Comparison of ENCODE assay signal across 20 mouse cellular contexts in genomic region chr1:43223097-43223496, GRCm38 (mm10). TPM values are rescaled to one million over a fixed set of nuclear protein-coding genes. Genes with fewer than 3 reads are reported as not detected.
A peak's percentile ranks its signal among the peaks of the same experiment; 100 is the strongest.
DNase-seq lines count a peak whose midpoint lies in the region; ATAC-seq and TF ChIP-seq lines count a peak whose summit lies in the region.
"Had no signal": no experiment of that assay in that cellular context is flagged by ENCODE, and none has a peak within 500 bp of the region (broad histone marks: within the 10 kb centered on the region; RNA-seq: fewer than 3 reads in every experiment).

No protein-coding gene starts in this region.

- H3K79me2 ChIP-seq in liver, adult 2 months (ENCODE audit: control insufficient read depth, insufficient read depth, low read length), result no peaks in the 10 kb centered on the region
- no peaks in the 10 kb centered on the region for H3K79me2 ChIP-seq in myocyte (ENCODE audit: control insufficient read depth, insufficient read depth)

- peak; percentile 26 for DNase-seq in gastrocnemius, postnatal 14 days
- no peak for DNase-seq in gastrocnemius, adult 2 months
- DNase-seq in liver, adult 2 months (ENCODE audit: extremely low read depth, low read depth, low spot score), result peak; percentile 17
- no peak for DNase-seq in liver, postnatal 0 days
- no peak for DNase-seq in layer of hippocampus, adult 8-10 months (ENCODE audit: low spot score in 2 of 2)
- DNase-seq: adrenal gland, adult 2 months; adrenal gland, postnatal 25 days; cerebellum, adult 18-20 months; cerebellum, adult 9-11 months; cerebellum, postnatal 36 days; gastrocnemius, postnatal 25 days; heart, postnatal 36 days had no signal

- no peaks in the 10 kb centered on the region for H3K27me3 ChIP-seq in liver, adult 2 months (ENCODE audit: control insufficient read depth, insufficient read depth, low read length)
- H3K27me3 ChIP-seq in liver, postnatal 0 days (ENCODE audit: insufficient read depth, low read length), result no peaks in the 10 kb centered on the region
- no peaks in the 10 kb centered on the region for H3K27me3 ChIP-seq in myocyte (ENCODE audit: control insufficient read depth, insufficient read depth, insufficient read length)
- H3K27me3 ChIP-seq in midbrain, embryonic 13.5 days, result no peaks in the 10 kb centered on the region
- H3K27me3 ChIP-seq: embryonic facial prominence, embryonic 13.5 days; forebrain, embryonic 12.5 days; heart, embryonic 13.5 days; hindbrain, embryonic 12.5 days; intestine, embryonic 15.5 days had no signal

- no peak overlapping the region for H3K4me2 ChIP-seq in liver, postnatal 0 days (ENCODE audit: low read depth, low read length)
- H3K4me2 ChIP-seq in myocyte (ENCODE audit: low read depth), result no peak overlapping the region
- no peak overlapping the region for H3K4me2 ChIP-seq in midbrain, embryonic 13.5 days (replicated peaks)
- H3K4me2 ChIP-seq: embryonic facial prominence, embryonic 13.5 days; forebrain, embryonic 12.5 days; heart, embryonic 13.5 days; hindbrain, embryonic 12.5 days; intestine, embryonic 15.5 days had no signal

- ATAC-seq in liver, postnatal 0 days, result no peak
- ATAC-seq in midbrain, embryonic 13.5 days, result no peak
- ATAC-seq: forebrain, embryonic 16.5 days; intestine, embryonic 15.5 days had no signal

- 63% methylated on average over 5 of the region's 5 CpGs for WGBS in liver, adult 2 months
- 78% methylated on average over 5 of the region's 5 CpGs for WGBS in liver, postnatal 0 days (ENCODE audit: insufficient replicate concordance)
- WGBS in midbrain, embryonic 13.5 days, result 97% methylated on average over 5 of the region's 5 CpGs

- H3K9me3 ChIP-seq in liver, postnatal 0 days (ENCODE audit: low read length), result no peaks in the 10 kb centered on the region
- H3K9me3 ChIP-seq in midbrain, embryonic 13.5 days, result no peaks in the 10 kb centered on the region
- H3K9me3 ChIP-seq: embryonic facial prominence, embryonic 13.5 days; forebrain, embryonic 12.5 days; heart, embryonic 13.5 days; hindbrain, embryonic 12.5 days; intestine, embryonic 15.5 days had no signal

- no peak overlapping the region for H3K4me3 ChIP-seq in gastrocnemius, adult 2 months
- no peak overlapping the region for H3K4me3 ChIP-seq in liver, adult 2 months (ENCODE audit: insufficient read depth, low read depth, low read length)
- no peak overlapping the region for H3K4me3 ChIP-seq in liver, postnatal 0 days (ENCODE audit: low read depth, low read length)
- H3K4me3 ChIP-seq in myocyte, result no peak overlapping the region
- no peak overlapping the region for H3K4me3 ChIP-seq in midbrain, embryonic 13.5 days (replicated peaks)
- H3K4me3 ChIP-seq: embryonic facial prominence, embryonic 13.5 days; forebrain, embryonic 12.5 days; heart, embryonic 13.5 days; hindbrain, embryonic 12.5 days; intestine, embryonic 15.5 days had no signal

- no peak for TF ChIP-seq CTCF in gastrocnemius, adult 2 months (IDR thresholded peaks at IDR 0.05)
- no peak for TF ChIP-seq CTCF in liver, adult 2 months (IDR thresholded peaks at IDR 0.05; ENCODE audit: low read depth, low read length)
- no peak for TF ChIP-seq CTCF in liver, postnatal 0 days (IDR thresholded peaks at IDR 0.05; ENCODE audit: low read depth)

- no peaks in the 10 kb centered on the region for H3K36me3 ChIP-seq in liver, adult 2 months (ENCODE audit: control insufficient read depth, insufficient read depth, low read length)
- no peaks in the 10 kb centered on the region for H3K36me3 ChIP-seq in liver, postnatal 0 days (replicated peaks; ENCODE audit: insufficient read depth, low read length)
- no peaks in the 10 kb centered on the region for H3K36me3 ChIP-seq in myocyte (ENCODE audit: control insufficient read depth, insufficient read depth)
- H3K36me3 ChIP-seq in midbrain, embryonic 13.5 days, result no peaks in the 10 kb centered on the region
- H3K36me3 ChIP-seq: embryonic facial prominence, embryonic 13.5 days; forebrain, embryonic 12.5 days; heart, embryonic 13.5 days; hindbrain, embryonic 12.5 days; intestine, embryonic 15.5 days had no signal

- TF ChIP-seq EP300 in liver, postnatal 0 days (IDR thresholded peaks at IDR 0.05; ENCODE audit: low read depth), result no peak

- no peak overlapping the region for H3K9ac ChIP-seq in liver, adult 2 months (ENCODE audit: low read depth, low read length)
- H3K9ac ChIP-seq in liver, postnatal 0 days (replicated peaks), result no peak overlapping the region
- no peak overlapping the region for H3K9ac ChIP-seq in midbrain, embryonic 13.5 days (replicated peaks)
- H3K9ac ChIP-seq: embryonic facial prominence, embryonic 13.5 days; forebrain, embryonic 12.5 days; heart, embryonic 13.5 days; hindbrain, embryonic 12.5 days; intestine, embryonic 15.5 days had no signal

- no peak overlapping the region for H3ac ChIP-seq in myocyte (ENCODE audit: control insufficient read depth, insufficient read length)

- TF ChIP-seq POLR2A in liver, adult 2 months (IDR thresholded peaks at IDR 0.05; ENCODE audit: extremely low read depth, insufficient read depth, low read length), result no peak
- TF ChIP-seq POLR2A in myocyte (IDR thresholded peaks at IDR 0.05; ENCODE audit: insufficient read length, low read depth), result no peak

- intact Hi-C loops in gastrocnemius, postnatal 14 days (cut with DNase I; ENCODE audit: low total_unique reads), result no loop called here
- intact Hi-C loops in gastrocnemius, adult 2 months (cut with DNase I), result no loop called here

- no peaks in the 10 kb centered on the region for H3K4me1 ChIP-seq in liver, adult 2 months (ENCODE audit: control insufficient read depth, insufficient read depth, low read length)
- no peaks in the 10 kb centered on the region for H3K4me1 ChIP-seq in liver, postnatal 0 days (ENCODE audit: insufficient read depth)
- H3K4me1 ChIP-seq in midbrain, embryonic 13.5 days (replicated peaks), result no peaks in the 10 kb centered on the region
- H3K4me1 ChIP-seq: forebrain, embryonic 12.5 days; hindbrain, embryonic 12.5 days; intestine, embryonic 15.5 days had no signal

- no peak overlapping the region for H3K27ac ChIP-seq in gastrocnemius, adult 2 months
- H3K27ac ChIP-seq in liver, adult 2 months (replicated peaks; ENCODE audit: insufficient read depth, low read depth, low read length), result no peak overlapping the region
- no peak overlapping the region for H3K27ac ChIP-seq in liver, postnatal 0 days (ENCODE audit: low read depth)
- H3K27ac ChIP-seq in midbrain, embryonic 13.5 days, result no peak overlapping the region
- H3K27ac ChIP-seq: embryonic facial prominence, embryonic 13.5 days; forebrain, embryonic 12.5 days; heart, embryonic 13.5 days; hindbrain, embryonic 12.5 days; intestine, embryonic 15.5 days had no signal

TF ChIP-seq in myocyte, 11 proteins besides CTCF, POLR2A, EP300 and RAD21:
- TF ChIP-seq E2F4 (IDR thresholded peaks at IDR 0.05; ENCODE audit: insufficient read depth), result no peak
- TF ChIP-seq MYOG (IDR thresholded peaks at IDR 0.05; ENCODE audit: control insufficient read depth in 1 of 3, insufficient read depth in 1 of 3, insufficient read length in 2 of 3, low read depth in 2 of 3), result peak in 2 of 3 experiments; percentile 20 to 21
- no peak for TF ChIP-seq USF1 (IDR thresholded peaks at IDR 0.05; ENCODE audit: low read depth)
- TF ChIP-seq REST (IDR thresholded peaks at IDR 0.05; ENCODE audit: insufficient read depth, insufficient read length), result no peak
- peak in 2 of 3 experiments; percentile 64 to 77 for TF ChIP-seq MYOD1 (IDR thresholded peaks at IDR 0.05; ENCODE audit: control insufficient read depth in 1 of 3, insufficient read length in 2 of 3, low read depth in 2 of 3)
TF ChIP-seq in myocyte: peak in this region for 2.

RNA-seq across cellular contexts. Expression of gene Fhl2, which starts 26.3 kb away (rescaled TPM):
- total RNA-seq in gastrocnemius, postnatal 14 days (2021), result 10 to 100 TPM in 1 of 2 experiments, 1 to 10 TPM in 1; 6.5 to 11.0 TPM
- 1 to 10 TPM; 3.0 to 8.3 TPM for total RNA-seq in gastrocnemius, adult 2 months (2021)
- 0.28 and 0.47 TPM in 2 replicates for total RNA-seq in liver, adult 2 months (2014; rRNA removed)
- 0.39 and 0.71 TPM in 2 replicates for polyA plus RNA-seq in liver, adult 2 months (2012; rRNA removed)
- polyA plus RNA-seq in liver, postnatal 0 days (2015; fragmentation: Nextera tagmentation; extraction: Ambion mirVana), result 2.0 and 2.4 TPM in 2 replicates
- 58.2 TPM for polyA plus RNA-seq in myocyte (2012; fragmentation: generic; extraction: Trizol)
- polyA plus RNA-seq in midbrain, embryonic 13.5 days (2015; fragmentation: Nextera tagmentation; extraction: Ambion mirVana), result 10.2 and 11.2 TPM in 2 replicates
- 10 to 100 TPM; 32.1 to 48.0 (median 39.6) TPM for total RNA-seq in layer of hippocampus, adult 8-10 months (2022)

Comparison
In these comparisons a context has a peak if more than half of its experiments do, and no peak if none do; other contexts are left out.
1. DNase-seq: peak in gastrocnemius, postnatal 14 days (single experiment) and liver, adult 2 months (single experiment); none in gastrocnemius, adult 2 months (single experiment), liver, postnatal 0 days (single experiment) and layer of hippocampus, adult 8-10 months (0 of 2).